Mouse (Mus musculus) gonadal fat pad, adult 2 months (tissue): Measurements from ENCODE around the gene Trim66. TPM values are rescaled to one million over a fixed set of nuclear protein-coding genes. Genes with fewer than 3 reads are reported as not detected.

ENCODE experiments used
- DNase-seq: peaks from one replicate; pipeline ENCODE4 v3.0.0-alpha.2; 2012; ENCODE audit warnings: low read depth
- polyA plus RNA-seq: library from polyadenylated mRNA; depleted of rRNA; stranded (reverse); fragments of >200 nt; gene quantifications from 2 replicates; pipeline ENCODE4 v1.2.3, GENCODE M21; 2012

Gene Trim66
- polyA plus RNA-seq, 1 experiment, result 0.27 TPM

DNA sequence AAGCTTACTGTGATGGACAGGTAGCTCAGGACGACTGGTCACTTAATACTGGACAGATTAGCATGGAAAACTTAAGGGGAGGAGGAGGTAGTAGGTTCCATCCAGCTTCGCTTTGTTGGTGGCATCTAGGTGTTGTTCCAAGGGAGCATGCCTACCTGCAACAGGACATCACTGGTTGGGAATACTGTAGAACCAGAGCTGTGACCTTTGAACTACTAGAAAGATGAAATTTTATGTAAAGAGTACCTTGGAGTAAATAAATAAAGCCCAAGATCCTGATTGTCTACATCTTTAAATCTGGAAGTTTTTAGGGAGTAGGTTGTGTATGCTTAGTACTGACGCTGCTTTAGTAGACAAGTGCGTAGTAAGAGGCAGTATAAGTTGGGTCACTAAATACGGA lies 14.2 kb upstream of the Trim66 start:
- DNase-seq, result no peak

- no peak for DNase-seq
Observed at GRCm38 (mm10) chr7:109519936-109520335, 12.0 kb upstream of the Trim66 start.

GRCm38 (mm10) chr7:109518838-109519696 lies 11.1 kb upstream of the Trim66 start, which contains the start of gene Rpl27a:
Gene Rpl27a, plus strand, starts transcription at chr7:109519147.
- DNase-seq, result no peak

GRCm38 (mm10) chr7:109518036-109518681 lies 10.2 kb upstream of the Trim66 start:
- DNase-seq, result no peak

DNA sequence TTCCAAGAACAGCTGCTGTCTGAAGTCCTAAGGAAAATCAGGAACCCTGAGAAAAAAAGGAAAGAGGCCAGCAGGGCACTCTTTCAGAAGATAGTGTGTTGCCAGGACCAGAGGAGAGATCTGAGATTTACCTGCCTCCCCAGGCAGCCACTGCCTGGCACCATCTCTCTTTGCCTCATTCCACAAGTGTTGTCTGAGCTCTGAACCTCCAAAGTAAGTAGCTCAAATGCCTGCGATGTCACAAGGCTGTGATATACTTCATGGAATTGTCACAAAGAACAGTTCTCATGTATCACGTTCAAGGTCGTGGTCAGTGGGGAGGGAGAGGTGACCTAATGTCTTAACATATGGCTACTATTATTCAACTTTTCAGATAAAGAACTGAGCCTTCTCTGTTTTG lies 8.6 kb upstream of the Trim66 start:
- no peak for DNase-seq

- no peak for DNase-seq
Observed at GRCm38 (mm10) chr7:109511838-109512237, 3.9 kb upstream of the Trim66 start.

- no peak for DNase-seq
Observed at GRCm38 (mm10) chr7:109510799-109511198, 2.9 kb upstream of the Trim66 start.

DNA sequence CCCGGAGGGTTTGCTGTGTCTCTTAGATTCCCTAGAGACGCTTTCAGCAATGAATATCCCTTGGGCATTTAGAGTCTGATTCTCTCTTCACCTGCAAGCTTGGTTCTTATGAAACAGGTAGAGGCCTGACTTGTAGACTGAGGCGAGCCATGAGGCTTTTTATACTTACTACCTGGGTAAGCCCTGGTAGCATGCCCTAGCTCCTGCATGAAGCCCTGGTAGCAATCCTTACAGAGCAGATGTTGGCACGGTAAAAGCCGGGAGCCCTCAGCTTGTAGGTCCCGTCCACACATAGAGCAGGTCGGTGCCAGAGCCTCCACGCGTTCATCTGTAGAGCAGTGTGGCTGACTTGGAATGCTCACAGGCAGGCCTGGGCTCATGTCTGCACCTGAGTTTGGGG lies 362 bp downstream of the Trim66 start:
- DNase-seq, result no peak

GRCm38 (mm10) chr7:109507119-109507518 lies 815 bp downstream of the Trim66 start:
- DNase-seq, result no peak

DNA sequence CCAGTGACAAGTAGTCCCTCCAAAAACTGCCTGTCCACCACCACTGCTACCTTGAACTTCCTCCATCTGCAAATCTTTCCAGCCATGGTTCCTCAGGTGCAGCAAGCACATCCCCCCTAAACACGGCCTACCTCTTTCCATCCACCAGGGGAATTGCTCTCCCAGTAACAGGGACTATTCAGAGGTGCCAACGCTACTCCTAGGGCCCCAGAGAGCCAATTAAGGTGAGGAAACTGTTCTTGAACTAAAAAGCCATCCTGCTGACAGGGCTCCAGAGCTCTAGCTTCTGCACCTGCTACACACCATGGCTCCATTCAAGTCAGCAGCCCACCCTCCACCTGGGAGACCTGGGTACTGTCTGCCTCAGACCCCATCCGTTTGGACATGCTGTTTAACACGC lies 10.4 kb downstream of the Trim66 start:
- no peak for DNase-seq

GRCm38 (mm10) chr7:109493319-109494316 lies 14.3 kb downstream of the Trim66 start:
- no peak for DNase-seq

GRCm38 (mm10) chr7:109492616-109493318 lies 15.2 kb downstream of the Trim66 start:
- no peak for DNase-seq

DNA sequence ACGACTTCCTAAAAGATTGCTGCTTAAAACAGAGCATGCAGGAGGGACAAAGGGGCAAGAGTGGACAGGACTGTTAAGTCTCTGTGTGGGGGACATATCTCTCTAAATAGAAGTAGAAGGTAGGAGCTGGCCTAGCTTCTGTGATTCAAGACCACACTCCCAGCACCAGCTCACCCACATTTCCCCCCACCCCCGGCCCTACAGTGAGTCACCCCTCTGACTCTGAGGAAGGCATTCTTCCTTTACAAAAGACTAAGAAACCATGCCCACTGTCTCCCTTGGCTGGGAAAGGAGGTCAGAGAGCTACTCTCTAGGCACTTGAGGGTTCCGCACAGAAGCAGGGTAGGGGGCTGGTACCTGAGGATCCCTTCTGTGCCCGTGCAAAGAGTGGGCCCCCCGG lies 23.7 kb downstream of the Trim66 start:
- no peak for DNase-seq

DNA sequence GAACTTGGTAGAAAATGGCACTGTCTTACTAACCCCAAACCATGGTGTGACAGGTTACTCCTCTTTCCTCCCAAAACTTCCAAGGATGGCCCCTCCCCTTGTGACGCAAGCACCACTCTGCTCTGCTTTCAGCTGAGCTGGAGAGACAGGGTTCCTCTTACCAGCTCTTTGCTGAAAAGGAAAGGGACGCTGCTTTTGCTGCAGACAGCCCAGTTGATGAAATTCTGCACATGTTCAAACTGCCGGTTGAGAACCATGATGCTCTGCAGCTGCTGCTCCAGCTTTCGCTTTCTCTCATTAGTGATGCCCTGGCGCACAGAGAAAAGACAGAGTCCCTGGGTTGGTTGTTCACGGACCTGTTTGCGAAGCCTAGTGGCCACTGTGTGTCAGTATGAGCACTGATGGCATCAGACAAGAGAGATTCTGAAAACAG lies 27.2 kb downstream of the Trim66 start:
- DNase-seq, result no peak

- DNase-seq, result no peak
Observed at GRCm38 (mm10) chr7:109477926-109478325, 30.0 kb downstream of the Trim66 start.

GRCm38 (mm10) chr7:109470700-109471099 lies 37.2 kb downstream of the Trim66 start:
- DNase-seq, result no peak

DNA sequence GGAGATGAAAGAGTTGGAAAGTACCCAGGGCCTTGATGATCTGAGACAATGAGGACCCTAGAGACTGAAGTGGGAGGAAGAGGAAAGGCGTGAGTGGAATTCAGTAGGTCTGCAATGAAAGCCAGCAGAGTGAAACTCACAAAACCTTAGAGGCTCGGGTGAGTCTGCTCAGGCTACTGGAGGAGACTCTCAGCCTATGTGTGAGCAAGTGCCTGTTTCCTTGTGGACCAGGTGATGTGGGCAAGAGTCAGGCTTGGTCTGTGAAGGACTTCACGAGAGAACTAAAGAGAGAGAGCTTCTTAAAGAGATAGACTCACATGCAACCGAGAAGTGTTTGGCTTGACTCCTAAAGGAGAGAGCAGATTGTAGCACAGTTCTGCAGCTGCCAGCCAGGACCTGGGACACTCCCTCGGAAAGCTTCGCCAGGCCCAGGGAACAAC lies 39.7 kb downstream of the Trim66 start:
- no peak for DNase-seq

DNA sequence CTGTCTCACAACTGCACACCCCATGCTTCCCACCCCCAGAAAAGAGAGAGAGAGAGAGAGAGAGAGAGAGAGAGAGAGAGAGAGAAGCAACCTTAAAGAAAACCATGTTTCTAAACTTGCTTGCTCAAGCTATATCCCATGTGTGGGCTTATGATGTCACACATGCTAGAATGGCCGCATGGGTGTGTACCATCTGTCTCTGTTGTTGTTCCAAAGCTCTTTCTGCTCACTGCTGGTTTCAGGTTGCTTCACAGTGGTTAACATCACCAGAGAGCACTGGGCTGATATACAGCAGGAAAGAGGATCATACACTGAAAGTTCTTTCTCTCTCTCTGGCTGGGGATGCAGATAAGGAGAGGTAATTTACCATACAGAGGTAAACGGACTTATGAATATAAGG lies 40.3 kb downstream of the Trim66 start:
- no peak for DNase-seq

GRCm38 (mm10) chr7:109460698-109461097 lies 47.2 kb downstream of the Trim66 start:
- DNase-seq, result no peak

DNA sequence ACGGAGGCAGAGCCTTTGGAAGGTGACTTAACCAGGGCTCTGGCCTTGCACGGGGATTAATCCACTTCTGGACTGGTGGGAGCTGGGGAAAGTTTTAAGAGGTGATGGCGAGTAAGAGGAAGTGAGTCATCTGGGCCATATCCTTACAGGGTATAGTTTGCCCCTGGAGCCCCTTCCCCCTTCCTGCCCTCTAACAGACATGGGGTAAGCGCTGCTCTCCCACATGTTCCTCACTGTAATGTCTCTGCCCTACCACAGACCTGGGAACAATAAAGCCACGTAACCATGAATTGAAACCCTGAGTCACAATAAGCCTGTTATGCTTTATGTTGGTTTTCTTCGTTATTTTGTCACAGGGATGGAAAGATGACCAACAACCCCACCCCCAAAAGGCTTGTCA lies 51.4 kb downstream of the Trim66 start:
- DNase-seq, result no peak

DNA sequence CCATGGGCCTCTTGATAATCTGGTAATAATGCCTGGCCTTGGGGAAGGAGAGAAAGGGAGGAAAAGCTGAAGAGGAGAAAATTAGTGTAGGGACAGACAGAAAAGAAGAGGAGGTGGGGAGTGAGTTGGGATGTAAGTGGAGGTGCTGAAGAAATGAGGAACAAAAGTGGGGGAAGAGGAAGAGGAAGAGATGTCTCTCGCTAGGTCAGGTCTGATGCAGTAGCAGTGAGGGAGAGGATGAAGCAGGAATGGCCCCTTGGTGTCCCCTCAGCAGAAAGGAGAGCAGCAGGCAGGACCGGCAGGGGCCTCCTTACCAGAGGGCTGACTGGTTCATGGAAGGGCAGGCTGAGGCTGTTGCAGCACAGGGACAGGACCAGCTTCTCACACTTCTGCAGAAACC lies 52.2 kb downstream of the Trim66 start:
- DNase-seq, result no peak
